Mouse (Mus musculus) thymus, postnatal 4 days (tissue): ENCODE data around the gene Rnf11.

ENCODE experiments used
- DNase-seq: peaks from one replicate; pipeline ENCODE4 v3.0.0; 2021

Rnf11 gene

GRCm38 (mm10) chr4:109484621-109485020 is at the start of gene Rnf11:
Gene Rnf11 (minus strand): TSS chr4:109484728.
- DNase-seq, result no peak

- DNase-seq, result no peak
These were observed 46.6 kb upstream of the Rnf11 start, which contains the start of gene 4930522H14Rik for GRCm38 (mm10) chr4:109531111-109531510. Gene 4930522H14Rik (minus strand): TSS chr4:109531297.

- no peak for DNase-seq
These were observed 45.8 kb upstream of the Rnf11 start for GRCm38 (mm10) chr4:109530245-109530816.

- DNase-seq, result peak; percentile 63
These were observed 20.4 kb upstream of the Rnf11 start for GRCm38 (mm10) chr4:109504885-109505284.

- no peak for DNase-seq
These were observed 13.9 kb upstream of the Rnf11 start for GRCm38 (mm10) chr4:109498476-109498875.

- DNase-seq, result no peak
These were observed 9.1 kb upstream of the Rnf11 start for GRCm38 (mm10) chr4:109493581-109493980.

GRCm38 (mm10) chr4:109488812-109489211 is 4.3 kb upstream of the Rnf11 start:
- no peak for DNase-seq

GRCm38 (mm10) chr4:109482701-109483100 is 1.8 kb downstream of the Rnf11 start:
- no peak for DNase-seq

GRCm38 (mm10) chr4:109481424-109481823 is 3.1 kb downstream of the Rnf11 start:
- DNase-seq, result no peak

GRCm38 (mm10) chr4:109477454-109477853 is 7.1 kb downstream of the Rnf11 start:
- DNase-seq, result no peak

GRCm38 (mm10) chr4:109476554-109477014 is 7.9 kb downstream of the Rnf11 start:
- DNase-seq, result peak; percentile 82

- DNase-seq, result peak; percentile 63
These were observed 8.7 kb downstream of the Rnf11 start for GRCm38 (mm10) chr4:109475577-109476553.

- DNase-seq, result no peak
These were observed 9.4 kb downstream of the Rnf11 start for GRCm38 (mm10) chr4:109475078-109475477.

- DNase-seq, result no peak
These were observed 12.0 kb downstream of the Rnf11 start for GRCm38 (mm10) chr4:109472566-109472965.

- DNase-seq, result no peak
These were observed 12.9 kb downstream of the Rnf11 start for GRCm38 (mm10) chr4:109471606-109472005.

- DNase-seq, result no peak
These were observed 16.8 kb downstream of the Rnf11 start for GRCm38 (mm10) chr4:109467687-109468086.

- no peak for DNase-seq
These were observed 20.6 kb downstream of the Rnf11 start for GRCm38 (mm10) chr4:109463892-109464291.

GRCm38 (mm10) chr4:109460421-109461179 is 23.9 kb downstream of the Rnf11 start:
- no peak for DNase-seq

GRCm38 (mm10) chr4:109456821-109457220 is 27.7 kb downstream of the Rnf11 start:
- DNase-seq, result no peak

- DNase-seq, result no peak
These were observed 36.0 kb downstream of the Rnf11 start for GRCm38 (mm10) chr4:109448531-109448930.

- DNase-seq, result no peak
These were observed 38.6 kb downstream of the Rnf11 start for GRCm38 (mm10) chr4:109445956-109446355.

- DNase-seq, result no peak
These were observed 39.1 kb downstream of the Rnf11 start for GRCm38 (mm10) chr4:109445397-109445796.

GRCm38 (mm10) chr4:109444951-109445350 is 39.6 kb downstream of the Rnf11 start:
- no peak for DNase-seq
